Mouse (Mus musculus) T-helper 1 cell (primary cell): Measurements from ENCODE around the gene Grem2.

Experiments used
- in situ Hi-C: fragments of 300-600 bp; cut with MboI, MseI; formaldehyde crosslinking; loops from one replicate; pipeline ENCODE4 v1.15.1; 2025; ENCODE audit warnings: high pct_unique_total_duplicates

Grem2 gene

GRCm38 (mm10) chr1:174921298-174921955, at the start of gene Grem2:
TSS of gene Grem2 (minus strand) at chr1:174921819.
- in situ Hi-C loops, result no loop called here

- in situ Hi-C loops, result no loop called here
Measured at GRCm38 (mm10) chr1:174959837-174960236, 38.2 kb upstream of the Grem2 start.

GRCm38 (mm10) chr1:174931003-174931619, 9.5 kb upstream of the Grem2 start:
- in situ Hi-C loops, result no loop called here

GRCm38 (mm10) chr1:174929459-174930181, 8.0 kb upstream of the Grem2 start:
- in situ Hi-C loops, result no loop called here

GRCm38 (mm10) chr1:174918949-174919348, 2.7 kb downstream of the Grem2 start:
- in situ Hi-C loops, result no loop called here

GRCm38 (mm10) chr1:174918236-174918870, 3.3 kb downstream of the Grem2 start:
- in situ Hi-C loops, result no loop called here

GRCm38 (mm10) chr1:174909834-174910233, 11.8 kb downstream of the Grem2 start:
- in situ Hi-C loops, result no loop called here

- in situ Hi-C loops, result no loop called here
Measured at GRCm38 (mm10) chr1:174908232-174908631, 13.4 kb downstream of the Grem2 start.

GRCm38 (mm10) chr1:174907637-174908036, 14.0 kb downstream of the Grem2 start:
- in situ Hi-C loops, result no loop called here

GRCm38 (mm10) chr1:174902755-174903154, 18.9 kb downstream of the Grem2 start:
- in situ Hi-C loops, result no loop called here

GRCm38 (mm10) chr1:174892471-174892870, 29.1 kb downstream of the Grem2 start:
- in situ Hi-C loops, result no loop called here

- in situ Hi-C loops, result no loop called here
Measured at GRCm38 (mm10) chr1:174888684-174889405, 32.8 kb downstream of the Grem2 start.

- in situ Hi-C loops, result no loop called here
Measured at GRCm38 (mm10) chr1:174888073-174888472, 33.5 kb downstream of the Grem2 start.

- in situ Hi-C loops, result no loop called here
Measured at GRCm38 (mm10) chr1:174882496-174882895, 39.1 kb downstream of the Grem2 start.

GRCm38 (mm10) chr1:174875173-174875572, 46.4 kb downstream of the Grem2 start:
- in situ Hi-C loops, result no loop called here

GRCm38 (mm10) chr1:174860407-174861118, 61.1 kb downstream of the Grem2 start:
- in situ Hi-C loops, result no loop called here

GRCm38 (mm10) chr1:174856188-174856587, 65.4 kb downstream of the Grem2 start:
- in situ Hi-C loops, result no loop called here

- in situ Hi-C loops, result no loop called here
Measured at GRCm38 (mm10) chr1:174844786-174845185, 76.8 kb downstream of the Grem2 start.

GRCm38 (mm10) chr1:174836861-174837260, 84.8 kb downstream of the Grem2 start:
- in situ Hi-C loops, result no loop called here

- in situ Hi-C loops, result no loop called here
Measured at GRCm38 (mm10) chr1:174826562-174826961, 95.1 kb downstream of the Grem2 start.

GRCm38 (mm10) chr1:174811846-174812245, 109.8 kb downstream of the Grem2 start:
- in situ Hi-C loops, result no loop called here
